Mouse (Mus musculus) retina, postnatal 1 day (tissue): ENCODE measurements around the gene Cyp2c29.
"Not testable (repeated sequence)": the region's sequence is repeated elsewhere in the genome, so short reads cannot be mapped to it uniquely, and the experiment has no call there.

Experiments
- DNase-seq: peaks from one replicate; pipeline ENCODE4 v3.0.0-alpha.2; 2012

Cyp2c29 gene

DNA sequence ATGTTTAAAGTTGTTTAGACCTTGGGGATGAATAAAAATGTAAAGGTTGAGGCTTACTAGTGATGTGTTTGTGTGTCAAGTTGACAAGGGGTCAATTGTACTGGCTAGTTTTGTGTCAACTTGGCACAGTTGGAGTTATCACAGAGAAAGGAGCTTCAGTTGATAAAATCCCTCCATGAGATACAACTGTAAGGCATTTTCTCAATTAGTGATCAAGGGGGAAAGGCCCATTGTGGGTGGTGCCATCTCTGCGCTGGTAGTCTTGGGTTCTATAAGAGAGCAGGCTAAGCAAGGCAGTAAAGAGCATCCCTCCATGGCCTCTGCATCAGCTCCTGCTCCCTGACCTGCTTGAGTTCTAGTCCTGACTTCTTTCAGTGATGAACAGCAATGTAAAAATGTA lies at the start of gene Cyp2c29:
Cyp2c29 (plus strand) TSS at position 301 of the 400 bp plus-strand sequence.
- not testable (repeated sequence) for DNase-seq

GRCm38 (mm10) chr19:39267036-39267435 lies 2.2 kb upstream of the Cyp2c29 start:
- DNase-seq, result not testable (repeated sequence)

DNA sequence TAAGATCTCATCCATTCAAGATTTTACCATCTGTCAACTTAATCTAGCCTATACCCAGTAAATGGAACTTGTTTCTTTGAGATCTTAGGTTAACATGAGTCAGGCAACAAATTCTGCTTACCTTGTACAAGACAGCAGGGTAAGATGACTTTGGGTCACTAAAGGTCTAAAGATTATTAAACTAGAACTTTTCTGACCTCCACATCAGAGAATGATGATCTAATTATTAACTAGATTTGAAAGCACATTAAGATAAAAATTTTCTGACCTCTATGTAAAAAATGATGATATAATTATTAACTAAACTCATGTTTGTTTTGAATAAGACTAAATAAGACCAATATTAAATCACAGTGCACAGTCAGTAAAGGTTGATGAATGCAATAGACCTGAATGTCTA lies 13.6 kb downstream of the Cyp2c29 start:
- no peak for DNase-seq

- no peak for DNase-seq
These were observed 16.4 kb downstream of the Cyp2c29 start for GRCm38 (mm10) chr19:39285637-39286036.

DNA sequence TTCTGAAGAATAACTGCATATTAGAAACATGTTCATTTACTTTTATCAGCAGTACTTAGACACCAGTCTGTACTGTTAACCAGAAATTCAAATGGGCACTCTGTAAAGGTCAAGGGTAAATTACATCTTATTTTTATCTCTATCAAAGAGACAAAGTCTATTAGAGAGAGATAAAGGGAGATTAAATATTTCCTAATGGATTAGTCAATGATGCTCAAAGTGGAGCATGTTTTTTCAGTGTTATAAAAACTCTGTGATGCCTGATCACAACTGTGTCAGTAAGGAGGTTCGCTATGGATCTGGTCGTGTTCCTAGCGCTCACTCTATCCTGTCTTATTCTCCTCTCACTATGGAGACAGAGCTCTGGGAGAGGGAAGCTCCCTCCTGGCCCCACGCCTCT lies 17.6 kb downstream of the Cyp2c29 start:
- DNase-seq, result no peak

DNA sequence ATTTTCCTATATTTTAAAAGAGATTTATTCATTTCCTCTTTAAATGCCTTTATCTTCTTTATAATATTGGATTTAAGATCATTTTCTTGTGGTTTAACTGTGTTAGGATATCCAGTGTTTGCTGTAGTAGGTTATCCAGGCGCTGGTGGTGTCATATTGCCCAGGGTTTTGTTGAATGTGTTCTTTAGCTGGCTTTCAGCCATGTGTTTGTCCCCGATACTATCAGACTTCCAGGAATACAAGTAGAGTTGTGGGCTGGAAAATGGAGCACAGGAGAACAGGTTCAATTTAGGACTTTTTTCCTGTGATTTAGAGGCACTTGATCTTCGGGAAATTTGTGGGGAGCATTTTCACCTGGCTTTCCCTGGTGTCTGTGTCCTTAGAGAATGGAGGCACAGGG lies 19.8 kb downstream of the Cyp2c29 start:
- no peak for DNase-seq
